Mouse (Mus musculus) heart, adult 2 months (tissue): Measurements from ENCODE around the gene Cacna2d4. TPM values are rescaled to one million over a fixed set of nuclear protein-coding genes. Genes with fewer than 3 reads are reported as not detected.

Experiments
- DNase-seq, 2 experiments: peaks; one replicate each; pipeline ENCODE4 v3.0.0; 2021
- H3K27ac ChIP-seq: fragments of 200-600 bp; 2 replicates; pipeline ENCODE4 v1.8.1; 2022
- H3K27me3 ChIP-seq: fragments of 200-500 bp; 2 replicates; pipeline ENCODE4 v1.6.1; 2012; ENCODE audit warnings: mild to moderate bottlenecking, low read length, inconsistent platforms, mixed read lengths; ENCODE audit not compliant: control insufficient read depth, insufficient read depth
- H3K36me3 ChIP-seq: fragments of 200-500 bp; 2 replicates; pipeline ENCODE4 v1.6.1; 2012; ENCODE audit warnings: low read length, inconsistent platforms; ENCODE audit not compliant: control insufficient read depth, insufficient read depth
- H3K4me1 ChIP-seq: fragments of 200-500 bp; 2 replicates; pipeline ENCODE4 v1.6.1; 2011; ENCODE audit warnings: low read length; ENCODE audit not compliant: control insufficient read depth, insufficient read depth
- H3K4me3 ChIP-seq: fragments of 200-600 bp; 2 replicates; pipeline ENCODE4 v1.8.1; 2022
- H3K79me2 ChIP-seq: fragments of 200-500 bp; replicated peaks from 2 replicates; pipeline ENCODE4 v1.6.1; 2012; ENCODE audit warnings: mild to moderate bottlenecking, inconsistent platforms, low read length, moderate library complexity, mixed read lengths; ENCODE audit not compliant: control insufficient read depth, insufficient read depth
- H3K9ac ChIP-seq: fragments of 200-500 bp; 2 replicates; pipeline ENCODE4 v1.6.1; 2012; ENCODE audit warnings: low read depth, mild to moderate bottlenecking, control low read depth, inconsistent platforms, low read length, mixed read lengths
- CTCF ChIP-seq: fragments of 200-600 bp; IDR thresholded peaks from 2 replicates; pipeline ENCODE4 v1.8.1; 2022; ENCODE audit warnings: antibody characterized with exemption, mild to moderate bottlenecking, moderate library complexity
- EP300 ChIP-seq: fragments of 200-500 bp; IDR thresholded peaks from 2 replicates; pipeline ENCODE4 v1.6.1; 2011; ENCODE audit warnings: low read depth, low read length, control low read depth; ENCODE audit not compliant: insufficient read depth
- POLR2A ChIP-seq: fragments of 200-500 bp; IDR thresholded peaks from 2 replicates; pipeline ENCODE4 v1.6.1; 2011; ENCODE audit warnings: mild to moderate bottlenecking, low read depth, low read length, control low read depth; ENCODE audit not compliant: insufficient read depth
- WGBS: fragments of 180-500 bp; shearing (Covaris S2); methylation state at CpG from one replicate; pipeline ENCODE4 v1.1.7; 2018; 5-methylcytosine and 5-hydroxymethylcytosine counted together
- intact Hi-C: fragments of 180-260 bp; cut with DNase I; formaldehyde crosslinking; loops from one replicate; pipeline ENCODE4 v1.15.1; 2025
- polyA plus RNA-seq: library from polyadenylated mRNA; depleted of rRNA; stranded (reverse); fragments of >200 nt; gene quantifications from 2 replicates; pipeline ENCODE4 v1.2.3, GENCODE M21; 2012
- total RNA-seq, 2 experiments: library from RNA; stranded (reverse); gene quantifications; 2 replicates each; pipeline ENCODE4 v1.2.3; 2021

Cacna2d4 gene
- total and polyA plus RNA-seq, 3 experiments, result 0.23 TPM; not detected in 2

DNA sequence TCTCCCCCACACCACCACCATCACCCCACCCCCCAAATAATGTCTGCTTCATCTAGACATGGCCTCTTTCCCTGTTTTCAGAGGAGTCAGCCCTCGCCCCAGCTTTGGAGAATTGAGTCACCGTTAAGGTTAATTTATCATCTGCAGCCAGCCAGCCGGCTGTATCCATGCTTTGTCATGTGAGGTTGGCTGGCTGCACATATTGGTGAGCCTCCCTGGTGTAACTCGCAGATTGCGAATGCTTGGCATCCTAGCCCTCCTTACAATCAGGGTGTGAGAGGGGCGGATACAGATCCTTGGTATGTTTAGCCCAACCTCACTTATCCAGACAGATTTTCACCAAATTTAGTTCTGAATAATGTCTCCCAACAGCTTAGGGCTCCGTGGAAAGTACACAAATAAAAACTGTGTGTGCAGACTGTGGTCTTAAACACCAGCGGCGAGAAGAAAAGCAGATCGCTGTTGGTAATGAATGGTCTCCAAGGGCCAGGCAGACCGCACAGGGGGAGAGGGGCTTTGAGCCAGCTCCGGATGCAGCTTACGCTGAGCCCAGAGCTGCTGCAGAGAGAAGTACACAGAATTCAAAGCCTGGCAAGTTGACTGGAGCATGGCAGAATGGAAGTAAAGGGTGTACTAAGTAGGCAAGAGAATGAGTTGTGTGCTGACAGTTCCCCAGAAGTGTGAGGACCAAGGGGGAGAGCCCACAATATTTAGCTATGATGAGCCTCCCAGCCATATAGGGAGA is 11.7 kb upstream of the Cacna2d4 start:
- TF ChIP-seq POLR2A (no peak), CTCF (no peak), EP300 (no peak)
- no peaks in the 10 kb centered on the region for H3K36me3 ChIP-seq
- H3K27ac ChIP-seq, result no peak overlapping the region
- no peak overlapping the region for H3K4me3 ChIP-seq
- H3K79me2 ChIP-seq, result no peaks in the 10 kb centered on the region
- no peak overlapping the region for H3K9ac ChIP-seq
- DNase-seq, result no peak
- WGBS, result 76% methylated on average over 13 of the region's 13 CpGs
- no peaks in the 10 kb centered on the region for H3K27me3 ChIP-seq
- intact Hi-C loops, result no loop called here
- no peaks in the 10 kb centered on the region for H3K4me1 ChIP-seq

DNA sequence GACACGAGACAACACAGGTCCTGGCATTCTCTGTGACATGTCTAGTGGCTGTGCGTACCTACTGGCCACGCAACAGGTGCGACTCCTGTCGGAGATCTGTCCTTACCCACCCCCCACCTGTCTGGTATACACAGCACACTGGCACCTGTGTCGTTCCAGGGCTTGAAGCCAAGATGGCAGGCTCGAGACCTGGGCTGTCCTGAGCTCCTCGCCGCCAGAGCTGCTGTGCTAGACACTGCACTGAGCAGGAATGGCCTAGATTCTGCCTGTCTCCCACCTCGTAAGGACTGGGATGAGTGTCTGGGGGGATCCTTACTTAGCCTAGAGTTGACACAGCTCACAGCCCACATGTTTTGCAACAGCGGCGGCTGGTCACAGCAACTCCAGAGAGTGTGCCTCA is 11.1 kb upstream of the Cacna2d4 start:
- no peaks in the 10 kb centered on the region for H3K79me2 ChIP-seq
- H3K4me1 ChIP-seq, result no peaks in the 10 kb centered on the region
- TF ChIP-seq EP300, result no peak
- no peak for TF ChIP-seq POLR2A
- TF ChIP-seq CTCF, result no peak
- 75% methylated on average over 12 of the region's 12 CpGs for WGBS
- intact Hi-C loops, result no loop called here
- no peak overlapping the region for H3K9ac ChIP-seq
- no peak for DNase-seq
- H3K27me3 ChIP-seq, result no peaks in the 10 kb centered on the region
- H3K36me3 ChIP-seq, result no peaks in the 10 kb centered on the region
- no peak overlapping the region for H3K27ac ChIP-seq
- H3K4me3 ChIP-seq, result no peak overlapping the region

DNA sequence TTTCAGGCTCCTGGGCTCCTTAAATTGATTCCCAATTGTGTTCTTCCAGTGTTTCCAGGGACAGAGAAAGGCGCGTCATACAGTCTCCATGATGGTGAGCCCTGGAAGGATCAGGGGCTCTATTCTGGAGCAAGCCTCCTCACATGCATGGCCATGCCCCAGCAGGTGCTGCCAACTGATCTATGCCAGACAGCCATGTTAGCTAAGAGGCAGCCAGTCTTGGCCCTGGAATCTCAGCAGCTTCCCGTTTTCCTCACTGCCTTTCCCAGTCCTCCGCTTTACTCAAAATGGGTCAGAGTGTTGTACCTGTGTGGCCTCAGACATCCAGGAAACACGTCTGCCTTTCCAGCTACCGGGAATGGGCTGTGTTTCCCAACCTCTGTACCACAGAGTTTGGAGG is 10.6 kb upstream of the Cacna2d4 start:
- no peak overlapping the region for H3K4me3 ChIP-seq
- WGBS, result 85% methylated on average over 6 of the region's 6 CpGs
- no peaks in the 10 kb centered on the region for H3K27me3 ChIP-seq
- no peaks in the 10 kb centered on the region for H3K36me3 ChIP-seq
- TF ChIP-seq POLR2A (no peak), EP300 (no peak), CTCF (no peak)
- no peaks in the 10 kb centered on the region for H3K4me1 ChIP-seq
- intact Hi-C loops, result no loop called here
- no peak for DNase-seq
- H3K79me2 ChIP-seq, result no peaks in the 10 kb centered on the region
- H3K9ac ChIP-seq, result no peak overlapping the region
- H3K27ac ChIP-seq, result no peak overlapping the region

DNA sequence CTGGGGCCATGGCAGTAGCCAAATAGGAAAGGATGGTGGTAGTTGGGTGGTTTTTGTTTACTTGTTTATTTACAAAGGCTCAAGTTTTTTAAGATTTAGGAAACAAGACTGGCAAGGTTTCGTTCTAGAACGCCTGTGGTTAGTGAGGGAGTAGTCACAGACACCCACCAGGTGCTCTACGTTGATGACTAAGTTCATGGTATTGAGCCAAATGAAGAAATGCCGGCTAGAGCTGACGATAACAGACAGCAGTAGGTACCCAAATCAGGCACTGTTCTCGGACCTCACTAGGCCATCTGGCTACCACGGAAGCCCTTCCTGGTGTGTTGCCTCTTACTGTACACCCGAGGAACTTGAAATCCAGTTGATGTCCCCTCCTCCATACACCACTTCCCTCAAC is 9.3 kb upstream of the Cacna2d4 start:
- Histone ChIP-seq H3K4me1 (no peaks in the 10 kb centered on the region), H3K27me3 (no peaks in the 10 kb centered on the region), H3K79me2 (no peaks in the 10 kb centered on the region), H3K27ac (no peak overlapping the region), H3K9ac (no peak overlapping the region), H3K36me3 (no peaks in the 10 kb centered on the region), H3K4me3 (no peak overlapping the region)
- TF ChIP-seq CTCF (no peak), POLR2A (no peak), EP300 (no peak)
- WGBS, result 86% methylated on average over 8 of the region's 8 CpGs
- intact Hi-C loops, result no loop called here
- DNase-seq, result no peak

DNA sequence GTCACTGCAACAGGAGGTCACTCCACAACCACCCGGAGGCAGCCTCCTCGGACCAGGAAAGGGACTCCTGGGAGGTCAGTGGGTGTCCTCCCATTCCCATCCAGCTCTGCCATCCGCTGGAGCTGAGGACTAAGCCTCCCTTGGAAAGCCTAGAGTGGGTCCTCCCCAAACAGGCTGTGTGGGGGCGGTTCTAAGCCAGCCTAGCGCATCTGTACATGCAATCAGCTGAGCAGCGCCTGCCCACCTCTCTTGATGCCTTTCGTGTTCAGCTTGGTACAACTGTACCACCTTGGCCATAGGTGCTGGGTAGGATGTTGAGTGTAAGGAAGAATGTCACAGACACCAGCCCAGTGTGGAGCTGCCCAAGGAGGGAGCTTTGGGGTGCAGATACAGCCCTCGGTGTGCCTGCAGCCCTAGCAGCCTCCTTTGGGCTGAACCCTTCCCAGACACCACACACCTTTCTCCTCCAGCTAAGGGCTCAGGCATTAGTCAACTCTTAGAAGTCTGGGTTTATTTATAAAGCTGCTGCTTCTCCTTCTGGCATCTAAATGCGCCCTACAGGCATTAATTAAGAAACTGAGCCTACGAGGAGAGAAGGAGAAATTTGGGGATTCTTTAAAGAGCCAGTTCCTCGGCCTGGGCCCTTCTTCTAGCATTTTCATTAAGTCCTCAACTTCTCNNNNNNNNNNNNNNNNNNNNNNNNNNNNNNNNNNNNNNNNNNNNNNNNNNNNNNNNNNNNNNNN is 7.3 kb upstream of the Cacna2d4 start:
- Histone ChIP-seq H3K79me2 (no peaks in the 10 kb centered on the region), H3K9ac (no peak overlapping the region), H3K27me3 (no peaks in the 10 kb centered on the region), H3K27ac (no peak overlapping the region), H3K36me3 (no peaks in the 10 kb centered on the region), H3K4me1 (no peaks in the 10 kb centered on the region), H3K4me3 (no peak overlapping the region)
- WGBS, result 79% methylated on average over 11 of the region's 11 CpGs
- DNase-seq, result no peak
- TF ChIP-seq EP300 (no peak), POLR2A (no peak), CTCF (no peak)
- intact Hi-C loops, result no loop called here

DNA sequence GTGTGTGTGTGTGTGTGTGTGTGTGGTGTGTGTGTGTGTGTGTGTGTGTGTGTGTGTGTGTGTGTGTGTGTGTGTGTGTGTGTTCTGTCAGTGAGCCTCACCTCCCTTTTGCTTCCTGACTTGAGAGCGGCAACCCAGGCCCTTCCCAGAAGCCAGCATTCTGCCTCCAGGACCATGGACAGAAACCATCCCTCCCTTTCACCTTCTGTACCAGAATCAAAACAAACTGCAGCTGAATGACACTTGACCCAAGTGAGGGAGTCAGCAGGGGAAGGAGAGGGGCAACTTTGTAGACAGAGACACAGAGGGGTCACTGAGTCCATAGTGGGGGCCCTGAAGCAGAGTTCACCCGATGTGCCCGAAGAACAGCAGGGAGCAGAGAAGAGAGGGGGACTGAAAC is 3.3 kb upstream of the Cacna2d4 start:
- H3K9ac ChIP-seq, result no peak overlapping the region
- WGBS, result 37% methylated on average over 3 of the region's 3 CpGs
- no peaks in the 10 kb centered on the region for H3K79me2 ChIP-seq
- no peak for DNase-seq
- no peaks in the 10 kb centered on the region for H3K4me1 ChIP-seq
- no peak overlapping the region for H3K4me3 ChIP-seq
- no peak overlapping the region for H3K27ac ChIP-seq
- no peaks in the 10 kb centered on the region for H3K36me3 ChIP-seq
- no peaks in the 10 kb centered on the region for H3K27me3 ChIP-seq
- intact Hi-C loops, result no loop called here
- TF ChIP-seq EP300, result no peak
- no peak for TF ChIP-seq POLR2A
- TF ChIP-seq CTCF, result no peak
